Mouse (Mus musculus) heart, embryonic 14.5 days (tissue): ENCODE results near the gene Chic2. TPM values are rescaled to one million over a fixed set of nuclear protein-coding genes. Genes with fewer than 3 reads are reported as not detected.

Experiments used
- ATAC-seq: fragments of 200-750 bp; cut with Nextera tagmentation; 2 replicates; pipeline ENCODE4 v1.8.0; 2017; ENCODE audit warnings: low read depth, moderate TSS enrichment; ENCODE audit not compliant: insufficient number of reproducible peaks, insufficient read depth, low FRiP score
- H3K27ac ChIP-seq, 2 experiments: fragments of 200-500 bp in 1 of 2; fragments of 300-500 bp in 1 of 2; sonication (generic) in 1 of 2; replicated peaks in 1 of 2; 2 replicates each; pipeline ENCODE4 v1.5.1; 2012 to 2014; ENCODE audit warnings: low read depth in 2 of 2, low read length in 2 of 2, control low read depth in 1 of 2, mild to moderate bottlenecking in 1 of 2, mixed read lengths in 1 of 2; ENCODE audit not compliant: control insufficient read depth in 1 of 2, insufficient read depth in 1 of 2
- H3K27me3 ChIP-seq: fragments of 300-500 bp; sonication (generic); 2 replicates; pipeline ENCODE4 v1.6.1; 2014; ENCODE audit warnings: mild to moderate bottlenecking, low read length, control low read depth; ENCODE audit not compliant: control insufficient read depth, insufficient read depth
- H3K36me3 ChIP-seq: fragments of 300-500 bp; sonication (generic); 2 replicates; pipeline ENCODE4 v1.6.1; 2014; ENCODE audit warnings: mild to moderate bottlenecking, control low read depth, low read length, mixed read lengths; ENCODE audit not compliant: control insufficient read depth, insufficient read depth
- H3K4me1 ChIP-seq, 2 experiments: fragments of 200-500 bp in 1 of 2; fragments of 300-500 bp in 1 of 2; sonication (generic) in 1 of 2; 2 replicates each; pipeline ENCODE4 v1.6.1; 2012 to 2014; ENCODE audit warnings: low read length in 2 of 2, control low read depth in 1 of 2, mixed read lengths in 1 of 2; ENCODE audit not compliant: control insufficient read depth in 2 of 2, insufficient read depth in 2 of 2
- H3K4me2 ChIP-seq: fragments of 300-500 bp; sonication (generic); 2 replicates; pipeline ENCODE4 v1.6.1; 2014; ENCODE audit warnings: mild to moderate bottlenecking, low read length
- H3K4me3 ChIP-seq, 2 experiments: fragments of 200-500 bp in 1 of 2; fragments of 300-500 bp in 1 of 2; sonication (generic) in 1 of 2; 2 replicates each; pipeline ENCODE4 v1.5.1; 2012 to 2014; ENCODE audit warnings: low read length in 2 of 2, mild to moderate bottlenecking in 2 of 2, control low read depth in 1 of 2, low read depth in 1 of 2, moderate library complexity in 1 of 2; ENCODE audit not compliant: control insufficient read depth in 1 of 2, insufficient read depth in 1 of 2
- H3K9ac ChIP-seq: fragments of 300-500 bp; sonication (generic); 2 replicates; pipeline ENCODE4 v1.6.1; 2014; ENCODE audit warnings: mild to moderate bottlenecking, low read length
- H3K9me3 ChIP-seq: fragments of 300-500 bp; sonication (generic); 2 replicates; pipeline ENCODE4 v1.6.1; 2016; ENCODE audit warnings: low read length, control low read depth; ENCODE audit not compliant: control insufficient read depth
- WGBS: fragments of 180-500 bp; shearing (Covaris S2); extraction: QIAGEN DNeasy Blood & Tissue Kit; methylation state at CpG from one replicate; pipeline ENCODE4 v1.1.7; 2014; 5-methylcytosine and 5-hydroxymethylcytosine counted together
- polyA plus RNA-seq: library from polyadenylated mRNA; unstranded; fragments of >200 nt; fragmentation: Nextera tagmentation; extraction: Ambion mirVana; gene quantifications from 2 replicates; pipeline ENCODE4 v1.2.1, GENCODE M21; 2014

The Chic2 gene
- polyA plus RNA-seq, 1 experiment from 2014 or later = 40.0 TPM

DNA sequence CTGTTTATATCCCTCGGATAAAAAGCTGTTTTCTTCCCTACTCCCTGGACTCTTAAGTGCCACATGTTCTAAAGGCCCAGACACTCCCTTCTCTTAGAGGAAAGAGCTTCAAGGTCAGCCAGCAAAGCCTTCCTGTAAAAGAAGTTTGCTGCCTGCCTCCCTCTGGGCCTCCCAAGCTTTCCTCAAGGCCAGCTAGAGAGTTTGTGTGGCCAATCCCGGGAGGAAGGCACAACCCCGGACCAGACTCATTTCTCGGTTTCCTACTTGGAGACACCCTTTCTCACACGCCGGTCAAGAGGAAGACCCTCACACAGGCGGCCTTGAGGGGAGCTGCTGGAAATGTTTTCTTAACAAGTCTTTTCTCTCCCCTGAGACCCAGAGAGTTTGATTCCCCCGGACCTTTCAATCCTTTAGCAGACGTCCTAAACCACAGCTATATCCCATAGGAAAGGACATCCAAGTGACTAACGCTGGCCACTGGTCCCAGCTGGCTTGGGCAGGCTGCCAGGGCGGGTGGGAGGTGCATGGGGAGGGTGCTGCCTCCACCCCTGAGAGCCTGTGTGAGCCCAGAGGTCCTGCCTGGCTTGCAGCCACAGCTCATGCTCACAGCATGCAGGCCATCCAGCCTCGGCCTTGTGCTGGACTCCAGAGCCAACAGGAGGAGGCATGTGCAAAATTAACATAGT, 69.7 kb downstream of the Chic2 start:
- WGBS = 30% methylated on average over 12 of the region's 12 CpGs
- Histone ChIP-seq H3K4me1 (peaks cover 15 to 20% of the 10 kb centered on the region in 2 experiments), H3K4me2 (peak overlapping the region; percentile 0; the same call in 1 of the 2 replicates), H3K9ac (0 out of 2 replicates have a peak overlapping the region, but pooled peaks have one; percentile 5), H3K27me3 (no peaks in the 10 kb centered on the region), H3K4me3 (no peak overlapping the region), H3K36me3 (no peaks in the 10 kb centered on the region), H3K9me3 (no peaks in the 10 kb centered on the region), H3K27ac (peak overlapping the region; percentile 34 to 64)
- peak; percentile 73 for ATAC-seq

- Histone ChIP-seq H3K27ac (peak overlapping the region; percentile 34 to 64), H3K36me3 (no peaks in the 10 kb centered on the region), H3K4me2 (no peak overlapping the region), H3K9ac (0 out of 2 replicates have a peak overlapping the region, but pooled peaks have one; percentile 5), H3K4me1 (peaks cover 15% of the 10 kb centered on the region in 2 experiments), H3K27me3 (no peaks in the 10 kb centered on the region), H3K9me3 (no peaks in the 10 kb centered on the region), H3K4me3 (no peak overlapping the region)
- WGBS = 70% methylated on average over 22 of the region's 22 CpGs
- ATAC-seq = no peak
Measured at GRCm38 (mm10) chr5:74974061-74974581, 70.5 kb downstream of the Chic2 start.

GRCm38 (mm10) chr5:74971418-74971817, 73.2 kb downstream of the Chic2 start:
- Histone ChIP-seq H3K36me3 (no peaks in the 10 kb centered on the region), H3K9me3 (no peaks in the 10 kb centered on the region), H3K9ac (no peak overlapping the region), H3K4me1 (peaks cover 15% of the 10 kb centered on the region in 2 experiments), H3K27me3 (no peaks in the 10 kb centered on the region), H3K4me3 (no peak overlapping the region), H3K27ac (no peak overlapping the region), H3K4me2 (no peak overlapping the region)
- 76% methylated on average over 7 of the region's 7 CpGs for WGBS
- ATAC-seq = no peak

- no peak for ATAC-seq
- no peak overlapping the region for H3K4me2 ChIP-seq
- no peak overlapping the region for H3K4me3 ChIP-seq
- H3K27ac ChIP-seq = no peak overlapping the region
- H3K36me3 ChIP-seq = no peaks in the 10 kb centered on the region
- H3K9me3 ChIP-seq = no peaks in the 10 kb centered on the region
- H3K27me3 ChIP-seq = no peaks in the 10 kb centered on the region
- 85% methylated on average over 6 of the region's 6 CpGs for WGBS
- peaks cover under 1 to 4% of the 10 kb centered on the region in 2 experiments; a peak in 2 of 4 replicates for H3K4me1 ChIP-seq
- no peak overlapping the region for H3K9ac ChIP-seq
Measured at GRCm38 (mm10) chr5:74969341-74969740, 75.2 kb downstream of the Chic2 start.

DNA sequence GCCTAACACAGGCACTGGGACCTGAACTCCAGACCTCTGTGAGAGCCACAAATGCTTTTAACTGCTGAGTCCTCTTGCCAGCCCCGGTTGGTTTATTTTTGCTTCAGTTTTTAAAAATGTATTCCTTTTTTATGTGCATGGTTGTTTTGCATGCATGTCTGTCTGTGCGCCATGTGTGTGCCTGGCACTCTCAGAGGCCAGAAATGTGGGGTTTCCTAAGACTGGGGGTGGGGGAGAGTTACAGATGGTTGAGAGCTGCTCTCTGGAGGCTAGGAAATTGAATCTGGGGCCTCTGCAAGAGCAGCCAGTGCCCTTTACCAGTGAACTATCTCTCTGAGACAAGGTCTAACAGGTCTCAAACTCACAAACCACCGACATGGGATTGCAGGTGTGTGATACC, 76.7 kb downstream of the Chic2 start:
- no peak for ATAC-seq
- H3K9me3 ChIP-seq = no peaks in the 10 kb centered on the region
- 84% methylated on average over 3 of the region's 3 CpGs for WGBS
- no peak overlapping the region for H3K4me3 ChIP-seq
- H3K4me2 ChIP-seq = no peak overlapping the region
- no peak overlapping the region for H3K9ac ChIP-seq
- no peak overlapping the region for H3K27ac ChIP-seq
- peaks cover 0 to 1% of the 10 kb centered on the region in 2 experiments; a peak in 1 of 4 replicates for H3K4me1 ChIP-seq
- H3K36me3 ChIP-seq = no peaks in the 10 kb centered on the region
- H3K27me3 ChIP-seq = no peaks in the 10 kb centered on the region

DNA sequence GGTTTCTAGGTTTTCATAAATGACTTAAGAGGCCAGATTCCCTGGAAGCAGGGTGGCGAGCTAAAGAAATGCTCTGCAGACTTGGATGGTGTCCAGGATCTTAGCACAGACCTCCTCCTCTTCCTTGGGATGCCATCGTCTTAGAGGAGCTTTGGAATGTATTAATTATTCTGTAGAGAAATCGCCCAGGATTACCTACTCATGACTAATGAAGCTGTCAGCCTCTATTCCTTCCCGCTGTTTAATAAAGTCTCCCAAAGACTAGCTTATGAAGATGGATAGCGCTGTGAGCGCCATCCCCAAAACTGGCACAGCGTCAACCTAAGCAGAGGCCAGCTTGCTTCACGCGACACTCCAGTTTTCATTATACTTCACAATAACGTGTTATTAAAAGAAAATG, 77.7 kb downstream of the Chic2 start:
- Histone ChIP-seq H3K9me3 (no peaks in the 10 kb centered on the region), H3K36me3 (no peaks in the 10 kb centered on the region), H3K9ac (no peak overlapping the region), H3K27me3 (no peaks in the 10 kb centered on the region), H3K4me1 (peaks cover 0 to 2% of the 10 kb centered on the region in 2 experiments; a peak in 1 of 4 replicates), H3K27ac (no peak overlapping the region), H3K4me3 (no peak overlapping the region), H3K4me2 (no peak overlapping the region)
- ATAC-seq = no peak
- 67% methylated on average over 10 of the region's 10 CpGs for WGBS

- H3K27ac ChIP-seq = no peak overlapping the region
- H3K4me1 ChIP-seq = peaks cover 11 to 13% of the 10 kb centered on the region in 2 experiments; a peak in 3 of 4 replicates
- H3K36me3 ChIP-seq = no peaks in the 10 kb centered on the region
- peaks cover 11% of the 10 kb centered on the region; the same call in 1 of the 2 replicates for H3K27me3 ChIP-seq
- WGBS = 56% methylated on average over 5 of the region's 5 CpGs
- no peak overlapping the region for H3K9ac ChIP-seq
- no peak for ATAC-seq
- no peak overlapping the region for H3K4me2 ChIP-seq
- H3K9me3 ChIP-seq = no peaks in the 10 kb centered on the region
- H3K4me3 ChIP-seq = no peak overlapping the region
Measured at GRCm38 (mm10) chr5:74962771-74963170, 81.8 kb downstream of the Chic2 start.
